Mouse (Mus musculus) C2C12 (cell line): ENCODE results near the gene Oprm1. TPM values are rescaled to one million over a fixed set of nuclear protein-coding genes. Genes with fewer than 3 reads are reported as not detected.
"Not testable (repeated sequence)": the region's sequence is repeated elsewhere in the genome, so short reads cannot be mapped to it uniquely, and the experiment has no call there.

Source experiments
- H3K27me3 ChIP-seq: one replicate; pipeline ENCODE4 v1.6.1; 2011; ENCODE audit not compliant: control insufficient read depth, insufficient read depth, insufficient read length
- H3K36me3 ChIP-seq: one replicate; pipeline ENCODE4 v1.6.1; 2011; ENCODE audit not compliant: control insufficient read depth, insufficient read depth
- H3K4me3 ChIP-seq: one replicate; pipeline ENCODE4 v1.5.1; 2011; ENCODE audit warnings: mild to moderate bottlenecking, control low read depth; ENCODE audit not compliant: poor library complexity, insufficient read depth, severe bottlenecking
- H3K79me2 ChIP-seq: one replicate; pipeline ENCODE4 v1.6.1; 2011; ENCODE audit not compliant: control insufficient read depth, insufficient read depth
- H3K79me3 ChIP-seq: one replicate; pipeline ENCODE4 v1.6.1; 2011; ENCODE audit warnings: low read depth, control low read depth
- H3ac ChIP-seq: one replicate; pipeline ENCODE3; 2011; ENCODE audit warnings: low read depth; ENCODE audit not compliant: control insufficient read depth, insufficient read length
- CEBPB ChIP-seq: IDR thresholded peaks from one replicate; pipeline ENCODE4 v1.6.1; 2011; ENCODE audit warnings: low read depth, mild to moderate bottlenecking, control low read depth, moderate library complexity
- CTCF ChIP-seq: IDR thresholded peaks from one replicate; pipeline ENCODE4 v1.5.1; 2011; ENCODE audit not compliant: control insufficient read depth, insufficient read depth, insufficient read length
- FOSL1 ChIP-seq: IDR thresholded peaks from one replicate; pipeline ENCODE4 v1.8.0; 2011; ENCODE audit warnings: mild to moderate bottlenecking, low read length; ENCODE audit not compliant: poor library complexity, insufficient read depth, severe bottlenecking
- MAX ChIP-seq: IDR thresholded peaks from one replicate; pipeline ENCODE4 v1.6.1; 2011; ENCODE audit warnings: mild to moderate bottlenecking, control low read depth
- MYOD1 ChIP-seq: IDR thresholded peaks from one replicate; pipeline ENCODE4 v1.6.1; 2011; ENCODE audit warnings: low read depth; ENCODE audit not compliant: control insufficient read depth, insufficient read length
- MYOG ChIP-seq: IDR thresholded peaks from one replicate; pipeline ENCODE4 v1.6.1; 2011; ENCODE audit not compliant: control insufficient read depth, insufficient read length; ENCODE audit errors: extremely low read depth
- USF1 ChIP-seq: IDR thresholded peaks from one replicate; pipeline ENCODE4 v1.6.1; 2011; ENCODE audit warnings: low read depth, mild to moderate bottlenecking, control low read depth, moderate library complexity
- polyA plus RNA-seq: library from polyadenylated mRNA; unstranded; fragments of >200 nt; fragmentation: generic; extraction: Trizol; gene quantifications from one replicate; pipeline ENCODE4 v1.2.1, GENCODE M21; 2012; ENCODE audit warnings: missing spikeins

Oprm1 gene
- polyA plus RNA-seq, 1 experiment = not detected

DNA sequence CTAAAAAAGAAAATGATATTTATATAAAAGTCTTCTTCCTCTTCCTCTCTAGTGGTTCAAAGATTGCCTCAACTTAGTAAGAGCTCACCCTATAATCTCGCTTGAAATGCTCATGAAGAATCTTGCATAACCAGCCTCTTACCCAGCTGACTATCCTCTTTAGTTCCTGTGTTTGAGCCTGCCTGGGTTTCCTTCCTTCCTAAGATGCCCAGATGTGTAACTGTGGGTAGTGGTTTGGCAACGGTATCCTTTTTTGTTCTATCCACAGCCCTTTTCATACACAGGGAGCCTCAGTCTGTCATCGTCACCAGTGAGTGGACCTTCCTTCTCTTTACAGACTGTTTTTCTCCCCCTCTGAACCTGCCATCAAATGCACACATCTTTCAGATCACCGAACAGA, 227.9 kb downstream of the Oprm1 start:
- H3K4me3 ChIP-seq = no peak overlapping the region
- no peaks in the 10 kb centered on the region for H3K79me2 ChIP-seq
- H3K27me3 ChIP-seq = no peaks in the 10 kb centered on the region
- no peak overlapping the region for H3ac ChIP-seq
- no peak for TF ChIP-seq MAX
- no peak for TF ChIP-seq MYOG
- TF ChIP-seq FOSL1 = no peak
- no peak for TF ChIP-seq CEBPB
- TF ChIP-seq CTCF = no peak
- TF ChIP-seq MYOD1 = no peak
- no peak for TF ChIP-seq USF1
- H3K79me3 ChIP-seq = no peaks in the 10 kb centered on the region
- no peaks in the 10 kb centered on the region for H3K36me3 ChIP-seq

DNA sequence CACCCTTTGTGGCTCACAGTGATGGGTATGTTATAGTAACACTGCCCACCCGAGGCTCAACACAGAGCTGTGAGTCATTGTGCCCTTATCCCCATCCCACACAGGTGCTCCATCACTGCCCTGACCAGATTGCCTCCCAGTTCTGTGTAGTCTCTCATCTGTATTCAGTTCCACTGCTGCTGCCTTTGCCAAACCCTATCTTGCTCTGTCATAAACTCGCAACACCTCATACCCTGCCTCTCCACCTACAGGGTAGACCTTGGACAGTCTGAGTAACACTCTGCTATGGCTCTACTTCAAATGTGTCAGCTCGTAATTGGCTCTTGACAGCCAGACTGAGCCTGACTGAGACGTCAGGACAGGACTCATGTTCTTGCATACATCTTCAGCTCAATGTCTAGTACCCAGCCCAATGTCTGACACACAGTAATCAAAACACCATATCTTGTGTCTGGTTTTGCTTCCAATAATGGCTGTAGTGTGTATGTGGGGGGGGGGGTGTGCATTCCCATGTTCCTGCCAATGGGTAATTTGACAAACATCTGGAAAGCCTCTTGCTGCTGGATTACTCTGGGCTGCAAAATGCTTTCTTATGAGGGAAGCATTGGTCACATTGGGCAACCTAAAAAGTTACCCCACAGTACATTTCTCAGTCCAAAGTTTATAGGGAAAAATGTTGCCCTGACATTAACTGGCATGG, 229.2 kb downstream of the Oprm1 start:
- no peak overlapping the region for H3K4me3 ChIP-seq
- no peak overlapping the region for H3ac ChIP-seq
- H3K79me3 ChIP-seq = no peaks in the 10 kb centered on the region
- H3K79me2 ChIP-seq = no peaks in the 10 kb centered on the region
- no peaks in the 10 kb centered on the region for H3K36me3 ChIP-seq
- no peaks in the 10 kb centered on the region for H3K27me3 ChIP-seq
- TF ChIP-seq CTCF (no peak), MAX (no peak), MYOG (no peak), MYOD1 (no peak), CEBPB (no peak), USF1 (no peak), FOSL1 (no peak)

DNA sequence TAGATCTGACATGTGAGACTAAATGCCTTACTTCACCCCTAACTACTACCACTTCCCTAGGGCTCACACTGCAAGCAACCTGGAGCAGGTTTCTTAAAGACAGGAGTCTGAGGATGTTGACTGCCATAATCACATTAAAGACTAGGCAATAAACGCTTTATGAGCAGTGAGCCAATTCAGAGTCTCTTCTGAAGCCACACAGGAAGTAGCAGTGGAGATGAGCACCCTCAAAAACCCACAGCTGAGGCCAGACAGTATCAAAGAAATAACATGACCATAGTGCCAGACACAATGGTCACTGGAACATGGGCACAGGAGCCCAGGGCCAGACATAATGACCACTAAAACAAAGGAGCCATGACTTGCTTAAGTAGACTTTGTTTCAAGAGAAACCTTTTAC, 230.2 kb downstream of the Oprm1 start:
- Histone ChIP-seq H3K79me2 (no peaks in the 10 kb centered on the region), H3K36me3 (no peaks in the 10 kb centered on the region), H3K27me3 (no peaks in the 10 kb centered on the region), H3K79me3 (no peaks in the 10 kb centered on the region), H3K4me3 (no peak overlapping the region), H3ac (no peak overlapping the region)
- no peak for TF ChIP-seq USF1
- no peak for TF ChIP-seq FOSL1
- TF ChIP-seq CTCF = no peak
- TF ChIP-seq MYOD1 = no peak
- no peak for TF ChIP-seq MYOG
- no peak for TF ChIP-seq CEBPB
- no peak for TF ChIP-seq MAX

DNA sequence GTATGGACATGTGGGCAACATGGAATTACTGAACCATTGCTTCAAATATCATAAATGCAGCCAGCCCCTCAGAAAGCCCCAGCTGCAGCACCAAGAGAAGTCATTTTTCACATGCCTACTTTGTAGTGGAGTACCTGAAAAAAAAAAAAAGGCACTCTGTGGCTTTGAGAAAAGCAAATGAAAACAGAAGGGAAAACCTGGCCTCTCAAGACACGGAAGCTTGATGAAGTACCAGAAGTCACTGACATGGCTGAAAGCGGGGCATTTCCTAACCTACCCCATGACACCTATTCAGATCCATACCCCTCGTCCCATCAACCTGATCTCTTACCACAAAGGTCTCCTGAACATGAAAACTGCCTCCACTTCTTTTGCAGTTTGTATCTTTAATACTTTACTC, 238.6 kb downstream of the Oprm1 start:
- Histone ChIP-seq H3K27me3 (no peaks in the 10 kb centered on the region), H3ac (no peak overlapping the region), H3K79me2 (no peaks in the 10 kb centered on the region), H3K36me3 (no peaks in the 10 kb centered on the region), H3K4me3 (no peak overlapping the region), H3K79me3 (no peaks in the 10 kb centered on the region)
- TF ChIP-seq MAX (no peak), USF1 (no peak), CEBPB (no peak), CTCF (no peak), MYOD1 (no peak), MYOG (no peak), FOSL1 (no peak)

DNA sequence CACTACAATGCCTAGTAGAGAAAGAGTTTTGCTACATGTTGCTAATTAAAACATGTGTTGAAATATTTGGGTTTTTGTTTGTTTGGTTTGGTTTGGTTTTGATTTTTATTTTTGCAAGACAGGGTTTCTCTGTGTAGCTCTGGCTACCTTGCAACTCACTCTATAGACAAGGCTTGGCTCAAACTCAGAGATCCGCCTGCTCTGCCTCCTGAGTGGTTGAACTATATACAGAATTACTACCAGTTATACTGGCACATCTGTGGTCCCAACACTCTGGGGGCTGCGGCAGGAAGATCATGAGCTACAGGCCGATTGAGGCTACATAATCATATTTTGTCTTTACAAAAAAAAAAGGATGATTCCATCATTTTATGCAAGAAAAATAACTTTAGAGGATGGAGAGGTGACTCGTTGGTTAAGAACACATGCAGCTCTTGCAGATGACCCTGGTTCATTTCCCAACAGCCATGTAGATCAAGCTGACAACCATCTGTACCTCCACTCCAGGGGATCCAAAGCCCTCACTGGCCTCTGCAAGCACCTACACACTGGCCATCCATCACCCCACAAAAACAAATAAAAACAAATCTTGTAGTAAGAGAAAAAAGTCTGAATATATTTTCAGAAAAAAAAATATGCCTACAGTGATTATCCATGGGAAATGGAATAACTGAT, 240.4 kb downstream of the Oprm1 start:
- H3K27me3 ChIP-seq = no peaks in the 10 kb centered on the region
- H3ac ChIP-seq = no peak overlapping the region
- H3K79me2 ChIP-seq = no peaks in the 10 kb centered on the region
- H3K36me3 ChIP-seq = no peaks in the 10 kb centered on the region
- no peak overlapping the region for H3K4me3 ChIP-seq
- TF ChIP-seq MAX (no peak), USF1 (no peak), CTCF (no peak), MYOD1 (no peak), CEBPB (no peak), FOSL1 (no peak), MYOG (no peak)
- H3K79me3 ChIP-seq = no peaks in the 10 kb centered on the region

DNA sequence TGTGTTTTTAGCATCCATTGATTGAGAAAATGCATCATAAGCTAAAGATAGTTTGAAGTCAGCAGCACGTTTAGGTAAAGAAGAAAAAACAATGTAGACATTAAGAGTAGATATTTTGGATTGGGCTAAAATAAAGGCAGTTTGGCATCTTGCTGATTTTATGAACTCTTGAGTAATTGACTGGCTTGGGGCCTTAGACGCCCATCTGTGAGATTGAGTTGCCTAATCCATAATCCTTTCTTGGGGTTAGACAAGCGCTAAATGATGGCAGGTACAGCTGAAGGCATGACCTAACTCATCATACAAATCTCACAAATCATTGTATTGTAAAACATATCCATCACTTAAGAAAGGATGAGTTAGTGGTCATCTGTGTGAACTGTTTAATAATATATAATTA, 241.0 kb downstream of the Oprm1 start:
- H3K4me3 ChIP-seq = no peak overlapping the region
- H3K79me2 ChIP-seq = no peaks in the 10 kb centered on the region
- TF ChIP-seq MYOD1 (no peak), FOSL1 (no peak)
- no peaks in the 10 kb centered on the region for H3K36me3 ChIP-seq
- no peak overlapping the region for H3ac ChIP-seq
- H3K79me3 ChIP-seq = no peaks in the 10 kb centered on the region
- H3K27me3 ChIP-seq = no peaks in the 10 kb centered on the region

DNA sequence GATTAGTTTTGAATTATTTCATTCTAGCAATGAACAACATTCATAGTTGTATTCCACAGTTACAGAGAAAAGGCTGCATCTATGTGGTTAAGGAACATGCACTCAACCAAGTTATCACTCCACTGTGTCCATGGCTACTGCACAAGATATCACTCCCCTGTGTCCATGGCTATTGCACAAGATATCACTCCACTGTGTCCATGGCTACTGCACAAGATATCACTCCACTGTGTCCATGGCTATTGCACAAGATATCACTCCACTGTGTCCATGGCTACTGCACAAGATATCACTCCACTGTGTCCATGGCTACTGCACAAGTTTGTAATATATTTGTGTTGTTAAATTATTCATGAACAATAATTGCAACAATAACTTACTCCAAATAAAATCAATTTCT, 245.6 kb downstream of the Oprm1 start:
- H3K4me3 ChIP-seq, H3K79me2 ChIP-seq, H3K27me3 ChIP-seq, H3K36me3 ChIP-seq, H3K79me3 ChIP-seq, H3ac ChIP-seq: not testable (repeated sequence)
